Mouse (Mus musculus) lung, postnatal 0 days (tissue): ENCODE measurements at regions not wholly inside any gene's neighbourhood (a gene's known extent, or its start where the extent isn't known, plus 50 kb on each side); places are given as distances from the start of the nearest gene placed in this dataset.

Source experiments
- ATAC-seq: fragments of 200-750 bp; cut with Nextera tagmentation; 2 replicates; pipeline ENCODE4 v1.8.0; 2017; ENCODE audit warnings: moderate library complexity
- DNase-seq: peaks from one replicate; pipeline ENCODE4 v3.0.0-alpha.2; 2016; ENCODE audit warnings: low spot score
- H3K27ac ChIP-seq: fragments of 300-500 bp; sonication (generic); 2 replicates; pipeline ENCODE4 v1.5.1; 2014; ENCODE audit warnings: antibody characterized with exemption, mild to moderate bottlenecking, low read length, mixed read lengths
- H3K27me3 ChIP-seq: fragments of 300-500 bp; sonication (generic); replicated peaks from 2 replicates; pipeline ENCODE4 v1.6.1; 2014; ENCODE audit warnings: low read length, mixed read lengths; ENCODE audit not compliant: insufficient read depth
- H3K36me3 ChIP-seq: fragments of 300-500 bp; sonication (generic); 2 replicates; pipeline ENCODE4 v1.6.1; 2014; ENCODE audit warnings: low read length, mixed read lengths; ENCODE audit not compliant: insufficient read depth
- H3K4me1 ChIP-seq: fragments of 300-500 bp; sonication (generic); 2 replicates; pipeline ENCODE4 v1.6.1; 2014; ENCODE audit warnings: antibody characterized with exemption, low read depth, low read length, mixed read lengths; ENCODE audit not compliant: insufficient read depth
- H3K4me2 ChIP-seq: fragments of 300-500 bp; sonication (generic); replicated peaks from 2 replicates; pipeline ENCODE4 v1.6.1; 2014; ENCODE audit warnings: low read depth, mild to moderate bottlenecking, low read length, moderate library complexity, mixed read lengths
- H3K4me3 ChIP-seq: fragments of 300-500 bp; sonication (generic); 2 replicates; pipeline ENCODE4 v1.5.1; 2014; ENCODE audit warnings: low read depth, low read length
- H3K9ac ChIP-seq: fragments of 300-500 bp; sonication (generic); replicated peaks from 2 replicates; pipeline ENCODE4 v1.6.1; 2014; ENCODE audit warnings: low read depth, mild to moderate bottlenecking
- H3K9me3 ChIP-seq: fragments of 300-500 bp; sonication (generic); 2 replicates; pipeline ENCODE4 v1.6.1; 2016; ENCODE audit warnings: low read length, mixed read lengths
- CTCF ChIP-seq: IDR thresholded peaks from 2 replicates; pipeline ENCODE4 v1.5.1; 2016; ENCODE audit warnings: antibody characterized with exemption, mild to moderate bottlenecking
- EP300 ChIP-seq: IDR thresholded peaks from 2 replicates; pipeline ENCODE4 v1.6.1; 2016; ENCODE audit warnings: antibody characterized with exemption, mild to moderate bottlenecking, control low read depth
- WGBS: fragments of 180-500 bp; shearing (Covaris S2); extraction: QIAGEN DNeasy Blood & Tissue Kit; methylation state at CpG from one replicate; pipeline ENCODE4 v1.1.7; 2014; 5-methylcytosine and 5-hydroxymethylcytosine counted together

GRCm38 (mm10) chr13:15366437-15366836, 96.6 kb upstream of the Gli3 start:
- 68% methylated on average over 2 of the region's 2 CpGs for WGBS
- Histone ChIP-seq H3K4me1 (no peaks in the 10 kb centered on the region), H3K4me2 (no peak overlapping the region), H3K27me3 (no peaks in the 10 kb centered on the region), H3K36me3 (no peaks in the 10 kb centered on the region), H3K4me3 (no peak overlapping the region), H3K9me3 (no peaks in the 10 kb centered on the region), H3K9ac (no peak overlapping the region), H3K27ac (no peak overlapping the region)
- ATAC-seq (no peak), DNase-seq (no peak)
- TF ChIP-seq CTCF (no peak), EP300 (no peak)

- H3K36me3 ChIP-seq = no peaks in the 10 kb centered on the region
- WGBS = 64% methylated on average over 8 of the region's 8 CpGs
Observed at GRCm38 (mm10) chr13:15380081-15380480, 83.0 kb upstream of the Gli3 start.

DNA sequence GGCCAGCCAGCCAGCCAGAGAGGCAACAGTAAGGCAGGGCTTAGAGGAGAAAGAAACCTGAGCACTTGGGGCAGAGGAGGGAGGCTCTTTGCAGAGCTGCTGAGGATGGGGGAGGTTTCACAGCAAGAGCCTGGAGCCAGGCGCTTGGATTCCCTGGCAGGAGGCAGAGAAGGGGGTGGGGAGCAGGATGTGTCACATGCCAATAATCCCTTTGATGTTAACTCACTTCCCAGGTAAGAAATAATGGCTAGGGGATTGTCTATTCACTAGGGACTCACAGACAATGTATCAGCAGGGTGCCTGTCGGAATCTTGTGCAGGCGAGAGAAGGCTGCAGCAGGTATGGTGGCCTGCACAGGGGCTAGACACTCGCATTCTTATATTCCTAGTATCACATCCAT, 67.8 kb upstream of the Gli3 start:
- Histone ChIP-seq H3K27ac (no peak overlapping the region), H3K4me1 (no peaks in the 10 kb centered on the region), H3K9ac (no peak overlapping the region), H3K4me2 (no peak overlapping the region), H3K9me3 (no peaks in the 10 kb centered on the region), H3K4me3 (no peak overlapping the region), H3K27me3 (no peaks in the 10 kb centered on the region), H3K36me3 (no peaks in the 10 kb centered on the region)
- TF ChIP-seq CTCF (no peak), EP300 (no peak)
- no peak for DNase-seq
- no peak for ATAC-seq
- 27% methylated on average over 4 of the region's 4 CpGs for WGBS

More at GRCm38 (mm10) chr13:15380081-15380480, 83.0 kb upstream of the Gli3 start:
- DNase-seq = no peak
- H3K9me3 ChIP-seq = no peaks in the 10 kb centered on the region
- no peak overlapping the region for H3K9ac ChIP-seq
- TF ChIP-seq CTCF = no peak
- TF ChIP-seq EP300 = no peak
- no peak overlapping the region for H3K27ac ChIP-seq
- no peaks in the 10 kb centered on the region for H3K4me1 ChIP-seq
- H3K4me3 ChIP-seq = no peak overlapping the region
- no peak overlapping the region for H3K4me2 ChIP-seq
- no peak for ATAC-seq
- no peaks in the 10 kb centered on the region for H3K27me3 ChIP-seq

GRCm38 (mm10) chr13:15395694-15396093, 67.3 kb upstream of the Gli3 start:
- Histone ChIP-seq H3K4me3 (no peak overlapping the region), H3K4me2 (no peak overlapping the region), H3K27me3 (no peaks in the 10 kb centered on the region), H3K36me3 (no peaks in the 10 kb centered on the region), H3K27ac (no peak overlapping the region), H3K9ac (no peak overlapping the region), H3K4me1 (no peaks in the 10 kb centered on the region), H3K9me3 (no peaks in the 10 kb centered on the region)
- ATAC-seq (no peak), DNase-seq (no peak)
- TF ChIP-seq CTCF = no peak
- WGBS = 28% methylated on average over 7 of the region's 7 CpGs

DNA sequence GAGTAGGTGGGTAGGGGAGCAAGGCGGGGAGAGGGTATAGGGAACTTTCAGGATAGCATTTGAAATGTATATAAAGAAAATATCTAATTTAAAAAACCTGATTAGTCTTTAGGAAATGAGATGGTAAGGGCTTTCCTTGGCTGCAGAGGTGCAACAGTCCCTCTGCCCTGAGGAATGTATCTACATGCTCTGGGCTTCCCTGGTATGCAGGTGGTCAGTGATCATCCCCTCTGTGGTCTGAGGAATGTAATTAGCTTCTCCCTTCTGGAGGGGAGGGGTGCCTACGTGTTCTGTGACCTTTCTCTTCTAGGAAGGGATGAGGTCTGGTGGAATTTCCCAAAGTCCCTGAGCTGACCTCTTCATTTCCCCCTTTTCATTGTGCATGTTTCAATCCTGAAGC, 64.4 kb upstream of the Gli3 start:
- ATAC-seq = no peak
- H3K36me3 ChIP-seq = no peaks in the 10 kb centered on the region
- WGBS = 57% methylated on average over 2 of the region's 2 CpGs

More for the DNA sequence above, 64.4 kb upstream of the Gli3 start:
- H3K4me1 ChIP-seq = no peaks in the 10 kb centered on the region
- no peak overlapping the region for H3K4me3 ChIP-seq
- no peak for DNase-seq
- TF ChIP-seq EP300 (no peak), CTCF (no peak)
- H3K27me3 ChIP-seq = no peaks in the 10 kb centered on the region
- no peak overlapping the region for H3K9ac ChIP-seq
- no peak overlapping the region for H3K4me2 ChIP-seq
- H3K27ac ChIP-seq = no peak overlapping the region
- no peaks in the 10 kb centered on the region for H3K9me3 ChIP-seq
